Mouse (Mus musculus): ENCODE data around the gene Snph. TPM values are rescaled to one million over a fixed set of nuclear protein-coding genes. Genes with fewer than 3 reads are reported as not detected.

Snph gene
- polyA plus RNA-seq, 1 experiment from 2014 or later, result 0.11 TPM

DNA sequence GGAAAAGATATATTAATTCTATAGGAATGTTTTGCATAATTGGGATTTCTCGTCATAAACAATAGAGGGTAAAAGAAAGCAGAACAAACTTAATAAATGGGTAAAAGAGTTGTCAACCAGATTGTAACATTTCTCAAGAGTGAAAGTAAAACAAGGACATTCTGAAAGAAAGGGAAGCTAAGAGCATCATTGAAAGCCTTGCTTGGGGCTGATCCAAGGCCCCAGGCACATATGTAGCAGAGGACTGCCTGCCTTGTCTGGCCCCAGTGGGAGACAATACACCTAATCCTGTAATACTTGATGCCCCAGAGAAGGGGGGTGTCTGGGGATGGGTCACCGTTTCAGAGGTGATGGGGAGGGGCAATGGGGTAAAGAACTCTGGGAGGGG lies 3.6 kb upstream of the Snph start:
- Histone ChIP-seq H3K27ac (no peak overlapping the region), H3K36me3 (ENCODE audit: insufficient read depth, low read length) (no peaks in the 10 kb centered on the region), H3K9ac (ENCODE audit: low read depth, low read length) (no peak overlapping the region), H3K4me3 (replicated peaks; ENCODE audit: low read depth, low read length) (no peak overlapping the region), H3K27me3 (ENCODE audit: insufficient read depth, low read length) (peaks cover 15% of the 10 kb centered on the region; the same call in 1 of the 2 replicates), H3K9me3 (replicated peaks; ENCODE audit: low read length) (no peaks in the 10 kb centered on the region), H3K4me1 (replicated peaks; ENCODE audit: insufficient read depth, low read length) (0 out of 2 replicates have a peak, but pooled peaks cover 2% of the 10 kb centered on the region), H3K4me2 (ENCODE audit: low read length) (no peak overlapping the region)
- ATAC-seq (replicated peaks; ENCODE audit: low FRiP score, low read depth) (no peak), DNase-seq (ENCODE audit: low spot score) (no peak)
- TF ChIP-seq CTCF (IDR thresholded peaks at IDR 0.05; ENCODE audit: low read depth), result no peak
- 79% methylated on average over 2 of the region's 2 CpGs for WGBS

DNA sequence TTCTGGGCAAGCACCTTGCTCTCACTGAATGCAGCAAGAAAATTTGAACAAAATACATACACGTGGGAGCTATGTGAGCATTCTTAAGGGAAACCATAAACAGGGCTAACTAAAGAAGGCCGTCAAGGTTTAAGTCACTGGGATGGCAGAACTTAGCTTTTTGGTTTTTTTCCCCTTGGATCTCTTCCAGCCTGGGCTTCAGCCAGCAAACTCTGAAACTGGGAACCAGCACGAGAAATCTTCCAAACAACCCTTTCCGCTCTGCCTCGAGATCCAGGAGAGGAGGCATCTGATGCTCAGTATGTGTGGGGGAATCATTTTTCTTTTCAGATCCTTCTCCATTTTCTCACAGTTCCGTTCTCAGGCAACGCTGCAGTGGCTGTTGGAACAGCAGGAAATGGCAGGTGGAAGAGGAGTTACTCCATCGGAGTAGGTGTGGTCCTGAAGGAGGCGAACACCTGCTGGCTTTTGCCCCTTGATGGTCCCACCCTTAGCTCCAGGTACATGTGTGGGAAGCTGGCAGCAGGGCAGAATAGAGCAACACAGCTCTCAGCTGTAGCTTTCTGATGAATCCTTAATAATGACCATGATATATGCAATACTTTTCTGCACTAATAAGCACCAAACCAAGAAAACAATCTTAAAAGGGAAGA lies 3.1 kb upstream of the Snph start:
- H3K36me3 ChIP-seq (ENCODE audit: insufficient read depth, low read length), result no peaks in the 10 kb centered on the region
- H3K4me1 ChIP-seq (replicated peaks; ENCODE audit: insufficient read depth, low read length), result 0 out of 2 replicates have a peak, but pooled peaks cover 2% of the 10 kb centered on the region
- WGBS, result 60% methylated on average over 9 of the region's 9 CpGs
- no peak for TF ChIP-seq CTCF (IDR thresholded peaks at IDR 0.05; ENCODE audit: low read depth)
- no peaks in the 10 kb centered on the region for H3K9me3 ChIP-seq (replicated peaks; ENCODE audit: low read length)
- H3K27me3 ChIP-seq (ENCODE audit: insufficient read depth, low read length), result peaks cover 15% of the 10 kb centered on the region; the same call in 1 of the 2 replicates
- ATAC-seq (replicated peaks; ENCODE audit: low FRiP score, low read depth) (no peak), DNase-seq (ENCODE audit: low spot score) (no peak)
- H3K27ac ChIP-seq, result no peak overlapping the region
- H3K9ac ChIP-seq (ENCODE audit: low read depth, low read length), result no peak overlapping the region
- H3K4me2 ChIP-seq (ENCODE audit: low read length), result no peak overlapping the region
- H3K4me3 ChIP-seq (replicated peaks; ENCODE audit: low read depth, low read length), result no peak overlapping the region

DNA sequence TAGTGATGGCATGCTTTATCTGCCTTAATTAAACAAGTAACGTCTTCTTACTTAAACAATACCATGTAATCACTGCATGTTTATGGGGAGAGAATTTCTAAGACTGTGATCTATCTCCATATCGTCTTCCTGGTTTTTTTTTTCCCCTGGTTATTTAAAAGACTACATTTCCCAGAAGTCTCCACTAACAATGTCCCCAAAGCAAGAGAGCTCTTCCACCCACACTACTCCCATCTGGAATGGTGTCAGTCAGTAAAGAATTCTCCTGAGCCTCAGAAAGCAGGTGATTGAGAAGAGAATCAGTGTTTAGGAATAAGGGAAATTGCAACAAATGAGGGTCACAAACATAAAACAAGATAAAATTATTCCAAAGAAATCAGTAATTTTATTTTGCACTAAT lies 2.5 kb upstream of the Snph start:
- peak; percentile 15 for DNase-seq (ENCODE audit: low spot score)
- Histone ChIP-seq H3K27me3 (ENCODE audit: insufficient read depth, low read length) (peaks cover 15% of the 10 kb centered on the region; the same call in 1 of the 2 replicates), H3K9ac (ENCODE audit: low read depth, low read length) (no peak overlapping the region), H3K4me1 (replicated peaks; ENCODE audit: insufficient read depth, low read length) (0 out of 2 replicates have a peak, but pooled peaks cover 2% of the 10 kb centered on the region), H3K4me2 (ENCODE audit: low read length) (no peak overlapping the region), H3K9me3 (replicated peaks; ENCODE audit: low read length) (no peaks in the 10 kb centered on the region), H3K27ac (no peak overlapping the region), H3K4me3 (replicated peaks; ENCODE audit: low read depth, low read length) (no peak overlapping the region), H3K36me3 (ENCODE audit: insufficient read depth, low read length) (no peaks in the 10 kb centered on the region)
- ATAC-seq (replicated peaks; ENCODE audit: low FRiP score, low read depth), result no peak
- WGBS, result 33% methylated on average over 2 of the region's 2 CpGs
- no peak for TF ChIP-seq CTCF (IDR thresholded peaks at IDR 0.05; ENCODE audit: low read depth)

DNA sequence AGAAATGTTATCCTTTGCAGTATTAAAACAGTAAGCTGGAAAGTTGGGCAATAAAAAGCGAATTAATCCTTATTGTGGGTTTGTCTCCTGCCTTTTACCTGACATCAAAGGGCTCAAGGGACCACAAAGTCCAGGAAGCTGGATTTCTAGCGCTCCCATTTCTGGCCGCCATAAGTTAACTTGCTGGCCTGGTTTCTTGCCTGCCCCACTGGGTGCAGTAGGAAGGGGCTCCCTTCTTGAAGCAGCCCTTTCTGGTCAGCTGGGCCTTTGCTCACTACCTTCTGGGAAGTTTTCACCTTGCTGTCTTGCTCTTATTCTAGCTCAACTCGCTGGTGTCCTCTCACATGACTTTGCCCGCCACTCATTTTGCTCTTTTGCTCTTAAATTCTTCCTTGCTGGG lies 589 bp upstream of the Snph start:
- H3K27ac ChIP-seq, result no peak overlapping the region
- no peak overlapping the region for H3K4me2 ChIP-seq (ENCODE audit: low read length)
- DNase-seq (ENCODE audit: low spot score) (no peak), ATAC-seq (replicated peaks; ENCODE audit: low FRiP score, low read depth) (no peak)
- peaks cover 15% of the 10 kb centered on the region; the same call in 1 of the 2 replicates for H3K27me3 ChIP-seq (ENCODE audit: insufficient read depth, low read length)
- TF ChIP-seq CTCF (IDR thresholded peaks at IDR 0.05; ENCODE audit: low read depth), result no peak
- H3K4me3 ChIP-seq (replicated peaks; ENCODE audit: low read depth, low read length), result no peak overlapping the region
- H3K9me3 ChIP-seq (replicated peaks; ENCODE audit: low read length), result no peaks in the 10 kb centered on the region
- no peaks in the 10 kb centered on the region for H3K36me3 ChIP-seq (ENCODE audit: insufficient read depth, low read length)
- WGBS, result 40% methylated on average over 5 of the region's 5 CpGs
- H3K4me1 ChIP-seq (replicated peaks; ENCODE audit: insufficient read depth, low read length), result 0 out of 2 replicates have a peak, but pooled peaks cover 2% of the 10 kb centered on the region
- H3K9ac ChIP-seq (ENCODE audit: low read depth, low read length), result no peak overlapping the region

DNA sequence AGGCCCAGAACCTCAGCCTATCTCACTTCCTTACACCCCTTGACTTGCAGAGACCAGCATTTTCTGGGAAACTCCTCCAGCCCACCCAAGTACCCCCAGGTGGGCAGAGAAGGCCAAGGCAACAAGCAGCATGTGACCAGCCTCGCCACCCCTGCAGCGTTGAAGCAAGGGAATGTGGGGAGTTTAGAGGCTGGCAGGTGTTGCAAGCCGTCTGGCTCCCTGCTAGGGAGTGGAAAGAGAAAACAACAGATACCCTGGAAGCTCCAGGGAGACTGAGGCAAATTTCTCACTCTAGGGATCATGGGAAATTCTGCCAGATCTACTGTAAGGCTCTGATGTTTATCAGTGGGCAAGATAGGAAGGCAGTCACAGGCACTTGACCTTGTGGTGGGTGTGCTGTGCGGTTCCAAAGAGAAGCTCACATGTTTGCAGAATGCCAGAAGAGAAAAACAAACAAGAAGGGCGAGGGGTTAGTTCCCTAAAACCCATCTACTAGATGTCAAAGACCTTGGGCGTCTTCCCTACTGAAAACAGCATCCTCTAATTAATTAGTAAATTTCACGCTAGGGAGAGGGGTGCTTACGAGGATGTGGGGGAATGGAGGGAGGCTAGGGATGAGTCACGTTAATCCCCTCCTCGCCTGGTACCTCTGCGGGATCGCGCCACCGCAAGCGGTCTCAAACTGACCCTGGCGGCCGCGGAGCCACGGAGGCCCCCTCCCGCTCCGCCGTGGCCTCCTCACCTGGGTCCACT lies 811 bp downstream of the Snph start:
- Histone ChIP-seq H3K9me3 (replicated peaks; ENCODE audit: low read length) (no peaks in the 10 kb centered on the region), H3K9ac (ENCODE audit: low read depth, low read length) (peak overlapping the region; percentile 55), H3K36me3 (ENCODE audit: insufficient read depth, low read length) (no peaks in the 10 kb centered on the region), H3K4me1 (replicated peaks; ENCODE audit: insufficient read depth, low read length) (0 out of 2 replicates have a peak, but pooled peaks cover 2% of the 10 kb centered on the region), H3K4me3 (replicated peaks; ENCODE audit: low read depth, low read length) (peak overlapping the region; percentile 60), H3K4me2 (ENCODE audit: low read length) (peak overlapping the region; percentile 100), H3K27me3 (ENCODE audit: insufficient read depth, low read length) (peaks cover 15% of the 10 kb centered on the region; the same call in 1 of the 2 replicates), H3K27ac (no peak overlapping the region)
- no peak for TF ChIP-seq CTCF (IDR thresholded peaks at IDR 0.05; ENCODE audit: low read depth)
- DNase-seq (ENCODE audit: low spot score) (no peak), ATAC-seq (replicated peaks; ENCODE audit: low FRiP score, low read depth) (no peak)
- 6% methylated on average over 19 of the region's 22 CpGs for WGBS

DNA sequence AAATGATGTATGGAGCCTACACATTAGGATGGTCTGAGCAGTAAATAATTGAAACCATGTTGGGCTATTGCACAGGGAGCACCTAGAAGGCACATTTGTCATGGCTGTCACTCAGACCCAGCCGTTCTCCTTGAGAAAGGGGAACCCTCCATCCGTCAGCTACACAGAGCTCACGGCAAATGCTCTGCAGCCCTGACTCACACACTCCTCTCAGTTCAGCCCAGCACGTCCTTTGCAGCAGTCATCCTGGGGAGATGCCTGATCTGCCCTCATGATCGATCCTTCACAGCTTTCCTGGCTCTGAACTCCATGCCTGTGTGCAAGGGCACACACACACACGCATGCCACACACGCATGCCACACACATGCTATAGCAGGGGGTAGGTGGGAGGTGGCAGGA lies 3.1 kb downstream of the Snph start:
- Histone ChIP-seq H3K27me3 (ENCODE audit: insufficient read depth, low read length) (peaks cover 15% of the 10 kb centered on the region; the same call in 1 of the 2 replicates), H3K27ac (no peak overlapping the region), H3K4me2 (ENCODE audit: low read length) (no peak overlapping the region), H3K36me3 (ENCODE audit: insufficient read depth, low read length) (no peaks in the 10 kb centered on the region), H3K9ac (ENCODE audit: low read depth, low read length) (no peak overlapping the region), H3K4me3 (replicated peaks; ENCODE audit: low read depth, low read length) (no peak overlapping the region), H3K9me3 (replicated peaks; ENCODE audit: low read length) (no peaks in the 10 kb centered on the region), H3K4me1 (replicated peaks; ENCODE audit: insufficient read depth, low read length) (0 out of 2 replicates have a peak, but pooled peaks cover 2% of the 10 kb centered on the region)
- ATAC-seq (replicated peaks; ENCODE audit: low FRiP score, low read depth), result no peak
- 62% methylated on average over 7 of the region's 7 CpGs for WGBS
- no peak for TF ChIP-seq CTCF (IDR thresholded peaks at IDR 0.05; ENCODE audit: low read depth)
- DNase-seq (ENCODE audit: low spot score), result no peak

Data from kidney, postnatal 0 days (tissue).